Mouse (Mus musculus) kidney, embryonic 14.5 days (tissue): Measurements from ENCODE around the gene Eprs. TPM values are rescaled to one million over a fixed set of nuclear protein-coding genes. Genes with fewer than 3 reads are reported as not detected.

ENCODE experiments used
- ATAC-seq: fragments of 200-750 bp; cut with Nextera tagmentation; 2 replicates; pipeline ENCODE4 v1.8.0; 2017; ENCODE audit warnings: moderate number of reproducible peaks, mild to moderate bottlenecking, moderate TSS enrichment, moderate library complexity; ENCODE audit not compliant: low FRiP score, low TSS enrichment
- H3K27ac ChIP-seq: fragments of 300-500 bp; sonication (generic); 2 replicates; pipeline ENCODE4 v1.5.1; 2014; ENCODE audit warnings: low read depth, mild to moderate bottlenecking, low read length, moderate library complexity, mixed read lengths
- H3K27me3 ChIP-seq: fragments of 300-500 bp; sonication (generic); 2 replicates; pipeline ENCODE4 v1.6.1; 2014; ENCODE audit warnings: mild to moderate bottlenecking, low read length; ENCODE audit not compliant: control insufficient read depth, insufficient read depth
- H3K36me3 ChIP-seq: fragments of 300-500 bp; sonication (generic); 2 replicates; pipeline ENCODE4 v1.6.1; 2014; ENCODE audit warnings: low read length, mixed read lengths; ENCODE audit not compliant: control insufficient read depth, insufficient read depth
- H3K4me1 ChIP-seq: fragments of 300-500 bp; sonication (generic); 2 replicates; pipeline ENCODE4 v1.6.1; 2014; ENCODE audit warnings: low read length, mixed read lengths; ENCODE audit not compliant: control insufficient read depth, insufficient read depth
- H3K4me2 ChIP-seq: fragments of 300-500 bp; sonication (generic); replicated peaks from 2 replicates; pipeline ENCODE4 v1.6.1; 2014; ENCODE audit warnings: low read depth, mild to moderate bottlenecking, low read length
- H3K4me3 ChIP-seq: fragments of 300-500 bp; sonication (generic); 2 replicates; pipeline ENCODE4 v1.5.1; 2014; ENCODE audit warnings: mild to moderate bottlenecking, low read length
- H3K9ac ChIP-seq: fragments of 300-500 bp; sonication (generic); 2 replicates; pipeline ENCODE4 v1.6.1; 2014; ENCODE audit warnings: low read depth, mild to moderate bottlenecking, low read length, moderate library complexity
- H3K9me3 ChIP-seq: fragments of 300-500 bp; sonication (generic); 2 replicates; pipeline ENCODE4 v1.6.1; 2016; ENCODE audit warnings: low read length; ENCODE audit not compliant: control insufficient read depth
- WGBS: fragments of 180-500 bp; shearing (Covaris S2); extraction: QIAGEN DNeasy Blood & Tissue Kit; methylation state at CpG from one replicate; pipeline ENCODE4 v1.1.7; 2014; 5-methylcytosine and 5-hydroxymethylcytosine counted together
- polyA plus RNA-seq: library from polyadenylated mRNA; unstranded; fragments of >200 nt; fragmentation: Nextera tagmentation; extraction: Ambion mirVana; gene quantifications from 2 replicates; pipeline ENCODE4 v1.2.1, GENCODE M21; 2014

Eprs gene
- polyA plus RNA-seq, 1 experiment from 2014 or later = 175 TPM

GRCm38 (mm10) chr1:185333651-185334050 is 29.2 kb upstream of the Eprs start:
- no peak overlapping the region for H3K4me3 ChIP-seq
- H3K4me2 ChIP-seq = no peak overlapping the region; the same call in 1 of the 2 replicates

GRCm38 (mm10) chr1:185334136-185334535 is 28.7 kb upstream of the Eprs start:
- H3K4me2 ChIP-seq = no peak overlapping the region
- H3K4me3 ChIP-seq = no peak overlapping the region
- H3K9ac ChIP-seq = no peak overlapping the region
- no peak for ATAC-seq
- no peak overlapping the region for H3K27ac ChIP-seq
- WGBS = 87% methylated on average over 4 of the region's 4 CpGs
- H3K4me1 ChIP-seq = peaks cover 6% of the 10 kb centered on the region
- H3K36me3 ChIP-seq = peaks cover 8% of the 10 kb centered on the region; the same call in 1 of the 2 replicates
- no peaks in the 10 kb centered on the region for H3K27me3 ChIP-seq
- no peaks in the 10 kb centered on the region for H3K9me3 ChIP-seq

More at GRCm38 (mm10) chr1:185333651-185334050, 29.2 kb upstream of the Eprs start:
- Histone ChIP-seq H3K9me3 (no peaks in the 10 kb centered on the region), H3K9ac (no peak overlapping the region), H3K36me3 (peaks cover 7% of the 10 kb centered on the region; the same call in 1 of the 2 replicates), H3K4me1 (peaks cover 6% of the 10 kb centered on the region), H3K27ac (no peak overlapping the region), H3K27me3 (no peaks in the 10 kb centered on the region)
- no peak for ATAC-seq
- WGBS = 81% methylated on average over 5 of the region's 5 CpGs

- Histone ChIP-seq H3K4me2 (no peak overlapping the region), H3K9me3 (no peaks in the 10 kb centered on the region), H3K4me3 (no peak overlapping the region), H3K4me1 (peaks cover 6% of the 10 kb centered on the region), H3K9ac (no peak overlapping the region), H3K36me3 (peaks cover 8% of the 10 kb centered on the region; the same call in 1 of the 2 replicates), H3K27ac (no peak overlapping the region), H3K27me3 (no peaks in the 10 kb centered on the region)
- WGBS = 80% methylated on average over 6 of the region's 6 CpGs
- ATAC-seq = no peak
Observed at GRCm38 (mm10) chr1:185335231-185335765, 27.5 kb upstream of the Eprs start.

GRCm38 (mm10) chr1:185336535-185336934 is 26.3 kb upstream of the Eprs start:
- Histone ChIP-seq H3K4me3 (no peak overlapping the region), H3K27ac (no peak overlapping the region), H3K4me2 (no peak overlapping the region), H3K9ac (no peak overlapping the region), H3K9me3 (no peaks in the 10 kb centered on the region), H3K27me3 (no peaks in the 10 kb centered on the region), H3K36me3 (peaks cover 13% of the 10 kb centered on the region; the same call in 1 of the 2 replicates), H3K4me1 (peaks cover 6% of the 10 kb centered on the region)
- 84% methylated on average over 3 of the region's 3 CpGs for WGBS
- no peak for ATAC-seq

GRCm38 (mm10) chr1:185342441-185342840 is 20.4 kb upstream of the Eprs start:
- no peaks in the 10 kb centered on the region for H3K4me1 ChIP-seq
- no peaks in the 10 kb centered on the region for H3K9me3 ChIP-seq
- no peak overlapping the region for H3K4me3 ChIP-seq
- no peak overlapping the region for H3K9ac ChIP-seq
- H3K27ac ChIP-seq = no peak overlapping the region
- no peak for ATAC-seq
- 93% methylated on average over 4 of the region's 4 CpGs for WGBS
- H3K36me3 ChIP-seq = peaks cover 55% of the 10 kb centered on the region
- H3K27me3 ChIP-seq = no peaks in the 10 kb centered on the region
- H3K4me2 ChIP-seq = no peak overlapping the region

GRCm38 (mm10) chr1:185343422-185343821 is 19.4 kb upstream of the Eprs start:
- Histone ChIP-seq H3K4me2 (no peak overlapping the region), H3K4me3 (no peak overlapping the region), H3K4me1 (no peaks in the 10 kb centered on the region), H3K9me3 (no peaks in the 10 kb centered on the region), H3K9ac (no peak overlapping the region), H3K36me3 (peaks cover 63% of the 10 kb centered on the region), H3K27me3 (no peaks in the 10 kb centered on the region), H3K27ac (no peak overlapping the region)
- ATAC-seq = no peak
- 89% methylated on average over 8 of the region's 8 CpGs for WGBS

GRCm38 (mm10) chr1:185346188-185346587 is 16.7 kb upstream of the Eprs start:
- no peak overlapping the region for H3K9ac ChIP-seq
- 80% methylated on average over 10 of the region's 10 CpGs for WGBS
- no peaks in the 10 kb centered on the region for H3K4me1 ChIP-seq
- no peaks in the 10 kb centered on the region for H3K9me3 ChIP-seq
- no peak overlapping the region for H3K4me3 ChIP-seq
- no peak for ATAC-seq
- H3K27ac ChIP-seq = no peak overlapping the region
- peaks cover 79% of the 10 kb centered on the region for H3K36me3 ChIP-seq
- H3K27me3 ChIP-seq = no peaks in the 10 kb centered on the region
- no peak overlapping the region for H3K4me2 ChIP-seq

GRCm38 (mm10) chr1:185349741-185350140 is 13.1 kb upstream of the Eprs start:
- no peak overlapping the region for H3K27ac ChIP-seq

GRCm38 (mm10) chr1:185350611-185351010 is 12.2 kb upstream of the Eprs start:
- Histone ChIP-seq H3K36me3 (peaks cover 69% of the 10 kb centered on the region), H3K9ac (no peak overlapping the region), H3K4me1 (no peaks in the 10 kb centered on the region), H3K27me3 (no peaks in the 10 kb centered on the region), H3K4me2 (no peak overlapping the region), H3K4me3 (no peak overlapping the region), H3K27ac (no peak overlapping the region), H3K9me3 (no peaks in the 10 kb centered on the region)
- WGBS = 93% methylated on average over 4 of the region's 4 CpGs
- ATAC-seq = no peak

More at GRCm38 (mm10) chr1:185349741-185350140, 13.1 kb upstream of the Eprs start:
- 98% methylated on average over 14 of the region's 14 CpGs for WGBS
- Histone ChIP-seq H3K4me2 (no peak overlapping the region), H3K9me3 (no peaks in the 10 kb centered on the region), H3K27me3 (no peaks in the 10 kb centered on the region), H3K9ac (no peak overlapping the region), H3K4me3 (no peak overlapping the region), H3K36me3 (peaks cover 72% of the 10 kb centered on the region), H3K4me1 (no peaks in the 10 kb centered on the region)
- ATAC-seq = no peak
